Comparison of ENCODE assay signal across 8 mouse cellular contexts in genomic region chr1:81516575-81517210, GRCm38 (mm10).
DNase-seq lines count a peak whose midpoint lies in the region; ATAC-seq and TF ChIP-seq lines count a peak whose summit lies in the region.

No protein-coding gene starts in this region.

- WGBS in stomach, postnatal 0 days, result 54% methylated on average over 10 of the region's 10 CpGs

- H3K27me3 ChIP-seq in stomach, postnatal 0 days (ENCODE audit: control insufficient read depth, insufficient read depth, low read length), result no peaks in the 10 kb centered on the region

- no peak overlapping the region for H3K27ac ChIP-seq in left cerebral cortex, adult 2 months
- H3K27ac ChIP-seq in stomach, postnatal 0 days (replicated peaks), result no peak overlapping the region

- intact Hi-C loops in left cerebral cortex, adult 2 months (cut with DNase I), result loop anchor here (2.0 to 5.0 kb wide), 3 partner anchors 199 to 916 kb away; no protein-coding TSS in a partner anchor

- no peak overlapping the region for H3K9ac ChIP-seq in stomach, postnatal 0 days (ENCODE audit: low read length)

- no peak overlapping the region for H3K4me2 ChIP-seq in stomach, postnatal 0 days (replicated peaks; ENCODE audit: low read depth)

- DNase-seq in adrenal gland, postnatal 10 days, result peak; percentile 14
- DNase-seq in adrenal gland, postnatal 4 days (ENCODE audit: low spot score in 2 of 2), result no peak
- peak in 1 of 2 experiments; percentile 14 for DNase-seq in left cerebral cortex, adult 2 months (ENCODE audit: extremely low spot score in 1 of 2, low spot score in 2 of 2)
- no peak for DNase-seq in left cerebral cortex, adult 8-10 months (ENCODE audit: low spot score in 2 of 2)
- peak; percentile 43 to 59 for DNase-seq in cerebellum, postnatal 14 days
- DNase-seq in kidney, postnatal 10 days, result peak; percentile 13
- DNase-seq in stomach, postnatal 0 days (ENCODE audit: low spot score), result no peak
- DNase-seq in spleen, postnatal 4 days (ENCODE audit: low spot score in 2 of 2), result no peak

- ATAC-seq in stomach, postnatal 0 days (ENCODE audit: low FRiP score, low TSS enrichment), result no peak

- no peaks in the 10 kb centered on the region for H3K36me3 ChIP-seq in stomach, postnatal 0 days (ENCODE audit: control insufficient read depth, insufficient read depth, low read length)

- TF ChIP-seq CTCF in left cerebral cortex, adult 2 months (IDR thresholded peaks at IDR 0.05), result peak; percentile 83
- peak; percentile 77 for TF ChIP-seq CTCF in stomach, postnatal 0 days (IDR thresholded peaks at IDR 0.05; ENCODE audit: low read depth)

- no peaks in the 10 kb centered on the region for H3K4me1 ChIP-seq in stomach, postnatal 0 days (replicated peaks; ENCODE audit: control insufficient read depth, insufficient read depth)

- no peak overlapping the region for H3K4me3 ChIP-seq in left cerebral cortex, adult 2 months
- no peak overlapping the region for H3K4me3 ChIP-seq in stomach, postnatal 0 days (ENCODE audit: low read depth, low read length)

- no peaks in the 10 kb centered on the region for H3K9me3 ChIP-seq in stomach, postnatal 0 days (ENCODE audit: control insufficient read depth, low read length)

- TF ChIP-seq EP300 in stomach, postnatal 0 days (optimal IDR thresholded peaks at IDR 0.05), result no peak

Comparison
In these comparisons a context has a peak if more than half of its experiments do, and no peak if none do; other contexts are left out.
1. DNase-seq: peak in adrenal gland, postnatal 10 days (single experiment), cerebellum, postnatal 14 days (2 of 2) and kidney, postnatal 10 days (single experiment); none in adrenal gland, postnatal 4 days (0 of 2), left cerebral cortex, adult 8-10 months (0 of 2), stomach, postnatal 0 days (single experiment) and spleen, postnatal 4 days (0 of 2).